Comparison of ENCODE assay signal across 17 mouse cellular contexts in genomic region chr8:122810376-122810775, GRCm38 (mm10). TPM values are rescaled to one million over a fixed set of nuclear protein-coding genes. Genes with fewer than 3 reads are reported as not detected.
A peak's percentile ranks its signal among the peaks of the same experiment; 100 is the strongest.
DNase-seq lines count a peak whose midpoint lies in the region; ATAC-seq lines count a peak whose summit lies in the region.
"Had no signal": no experiment of that assay in that cellular context is flagged by ENCODE, and none has a peak within 500 bp of the region (broad histone marks: within the 10 kb centered on the region; RNA-seq: fewer than 3 reads in every experiment).

No protein-coding gene starts in this region.

- peaks cover 4% of the 10 kb centered on the region; the same call in 1 of the 2 replicates for H3K36me3 ChIP-seq in neural tube, embryonic 12.5 days
- H3K36me3 ChIP-seq in hindbrain, embryonic 13.5 days = peaks cover 18% of the 10 kb centered on the region

- peak; percentile 87 for DNase-seq in heart, adult 11 months
- DNase-seq in heart, adult 8-10 months (ENCODE audit: low spot score) = no peak
- no peak for DNase-seq in neural tube, embryonic 10.5 days (ENCODE audit: extremely low spot score, low spot score)
- DNase-seq in right cerebral cortex, adult 2 months (ENCODE audit: low spot score in 2 of 2) = no peak
- DNase-seq in spleen, postnatal 4 days (ENCODE audit: low spot score in 2 of 2) = no peak
- DNase-seq: gastrocnemius, postnatal 10 days; kidney, postnatal 14 days; liver, postnatal 0 days; lung, postnatal 4 days; right cerebral cortex, postnatal 4 days; thymus, postnatal 14 days had no signal

- H3K9ac ChIP-seq in neural tube, embryonic 12.5 days = no peak overlapping the region
- 0 out of 2 replicates have a peak overlapping the region, but pooled peaks have one; percentile 59 for H3K9ac ChIP-seq in hindbrain, embryonic 13.5 days
- H3K9ac ChIP-seq: forebrain, embryonic 15.5 days; limb, embryonic 12.5 days; liver, postnatal 0 days had no signal

- no peak for ATAC-seq in neural tube, embryonic 12.5 days (ENCODE audit: low FRiP score, low read depth)
- ATAC-seq in hindbrain, embryonic 13.5 days (ENCODE audit: low FRiP score) = no peak
- ATAC-seq: activated CD4-positive, CD25-positive, alpha-beta regulatory T cell, adult 4 months; CD4-positive, CD25-positive, alpha-beta regulatory T cell, adult 4 months; forebrain, embryonic 15.5 days; liver, postnatal 0 days had no signal

- no peak overlapping the region for H3K4me3 ChIP-seq in neural tube, embryonic 12.5 days
- H3K4me3 ChIP-seq in hindbrain, embryonic 13.5 days = no peak overlapping the region
- H3K4me3 ChIP-seq: forebrain, embryonic 15.5 days; limb, embryonic 12.5 days had no signal

- H3K4me1 ChIP-seq in neural tube, embryonic 12.5 days = peaks cover 73% of the 10 kb centered on the region
- peaks cover 87% of the 10 kb centered on the region for H3K4me1 ChIP-seq in hindbrain, embryonic 13.5 days (replicated peaks)

- no peaks in the 10 kb centered on the region for H3K27me3 ChIP-seq in neural tube, embryonic 12.5 days (replicated peaks)
- H3K27me3 ChIP-seq in hindbrain, embryonic 13.5 days = no peaks in the 10 kb centered on the region
- H3K27me3 ChIP-seq: forebrain, embryonic 15.5 days had no signal

- no peak overlapping the region for H3K4me2 ChIP-seq in neural tube, embryonic 12.5 days (replicated peaks)
- H3K4me2 ChIP-seq in hindbrain, embryonic 13.5 days = no peak overlapping the region
- H3K4me2 ChIP-seq: forebrain, embryonic 15.5 days; limb, embryonic 12.5 days had no signal

- 78% methylated on average over 8 of the region's 8 CpGs for WGBS in neural tube, embryonic 12.5 days
- WGBS in hindbrain, embryonic 13.5 days = 72% methylated on average over 8 of the region's 8 CpGs

- H3K9me3 ChIP-seq in neural tube, embryonic 12.5 days = no peaks in the 10 kb centered on the region
- no peaks in the 10 kb centered on the region for H3K9me3 ChIP-seq in hindbrain, embryonic 13.5 days
- H3K9me3 ChIP-seq: forebrain, embryonic 15.5 days; limb, embryonic 12.5 days had no signal

- peak overlapping the region; percentile 15; the same call in 1 of the 2 replicates for H3K27ac ChIP-seq in neural tube, embryonic 12.5 days
- H3K27ac ChIP-seq in hindbrain, embryonic 13.5 days = peak overlapping the region; percentile 91
- H3K27ac ChIP-seq: forebrain, embryonic 15.5 days; limb, embryonic 12.5 days had no signal

RNA-seq across cellular contexts. Expression of gene Acsf3, which starts 35.1 kb away (rescaled TPM):
- 10 to 100 TPM; 35.2 to 36.2 (median 35.3) TPM for total RNA-seq in heart, adult 8-10 months (2022)
- 16.6 and 18.3 TPM in 2 replicates for polyA plus RNA-seq in neural tube, embryonic 12.5 days (2016; fragmentation: Nextera tagmentation; extraction: Ambion mirVana)
- 16.2 and 17.4 TPM in 2 replicates for polyA plus RNA-seq in hindbrain, embryonic 13.5 days (2015; fragmentation: Nextera tagmentation; extraction: Ambion mirVana)

RNA-seq across cellular contexts. Expression of gene Cdh15, which starts 37.4 kb away (rescaled TPM):
- under 1 TPM in 1 of 4 experiments, not detected in 3; 0.06 TPM for total RNA-seq in heart, adult 8-10 months (2022)
- polyA plus RNA-seq in neural tube, embryonic 12.5 days (2016; fragmentation: Nextera tagmentation; extraction: Ambion mirVana) = 5.4 and 7.2 TPM in 2 replicates
- polyA plus RNA-seq in hindbrain, embryonic 13.5 days (2015; fragmentation: Nextera tagmentation; extraction: Ambion mirVana) = 1.5 and 1.8 TPM in 2 replicates
- polyA plus RNA-seq: liver, postnatal 0 days had no signal
